Mouse (Mus musculus) monocyte, adult 5-6 weeks (primary cell): Measurements from ENCODE around the gene Tas2r106. TPM values are rescaled to one million over a fixed set of nuclear protein-coding genes. Genes with fewer than 3 reads are reported as not detected.

ENCODE experiments used
- ATAC-seq: fragments of 153-309, 156-312 bp; replicated peaks from 2 replicates; pipeline ENCODE4 v1.8.0; 2017; ENCODE audit warnings: mild to moderate bottlenecking; ENCODE audit not compliant: low TSS enrichment, insufficient number of reproducible peaks, severe bottlenecking, poor library complexity, low FRiP score
- total RNA-seq: library from RNA; stranded (forward); fragments of 200-1000, 200-491, 200-594 nt; gene quantifications from 3 replicates; pipeline ENCODE4 v1.2.3, GENCODE M21; 2017

Tas2r106 gene
- total RNA-seq, result not detected in 3 replicates

- ATAC-seq, result no peak
These were observed at the start of gene Tas2r106 for GRCm38 (mm10) chr6:131678786-131679185. Gene Tas2r106 (minus strand): TSS chr6:131678886.

DNA sequence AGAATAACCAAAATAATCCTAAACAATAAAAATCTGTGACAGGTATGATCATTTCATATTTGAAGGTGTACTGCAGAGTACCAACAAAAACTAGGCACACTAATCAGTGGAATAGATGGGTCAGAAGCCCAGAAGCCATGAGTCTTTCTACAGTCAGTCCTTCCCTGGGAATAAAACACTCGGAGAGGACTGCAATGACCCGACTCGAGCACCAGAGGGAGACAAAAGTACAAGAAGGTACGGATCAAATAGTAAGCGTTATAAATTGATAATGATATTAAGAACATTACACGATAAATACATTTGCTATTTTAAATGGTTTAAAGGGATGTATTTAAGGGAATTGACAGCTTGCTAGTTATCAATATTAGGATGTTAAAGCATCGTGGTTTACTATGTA is 34.1 kb upstream of the Tas2r106 start:
- ATAC-seq, result no peak

DNA sequence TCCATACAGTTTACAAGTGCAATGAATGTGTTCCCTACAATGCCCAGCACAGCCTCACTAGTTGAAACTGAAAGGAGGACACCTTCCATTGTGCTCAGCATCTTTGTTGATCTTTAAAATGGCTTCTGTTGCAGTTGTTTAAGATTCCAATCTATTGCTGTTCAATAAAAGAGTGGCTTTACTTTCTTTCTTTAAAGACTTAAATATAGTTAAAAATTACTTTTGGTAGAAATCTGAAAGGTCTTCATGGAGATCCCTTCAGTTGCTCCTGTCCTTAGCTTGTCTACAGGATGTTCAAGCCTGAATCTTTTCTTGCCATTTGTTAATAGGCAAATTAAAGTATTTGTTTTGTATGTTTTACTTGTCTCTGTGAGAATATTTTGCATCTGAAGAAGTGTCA is 11.3 kb upstream of the Tas2r106 start, which contains the start of gene Tas2r114:
TSS of gene Tas2r114 (minus strand) at position 101 of the 400 bp plus-strand sequence.
- no peak for ATAC-seq

GRCm38 (mm10) chr6:131687395-131687794 is 8.7 kb upstream of the Tas2r106 start, which contains the start of gene Tas2r105:
Gene Tas2r105 (minus strand): TSS chr6:131687495.
- ATAC-seq, result no peak

DNA sequence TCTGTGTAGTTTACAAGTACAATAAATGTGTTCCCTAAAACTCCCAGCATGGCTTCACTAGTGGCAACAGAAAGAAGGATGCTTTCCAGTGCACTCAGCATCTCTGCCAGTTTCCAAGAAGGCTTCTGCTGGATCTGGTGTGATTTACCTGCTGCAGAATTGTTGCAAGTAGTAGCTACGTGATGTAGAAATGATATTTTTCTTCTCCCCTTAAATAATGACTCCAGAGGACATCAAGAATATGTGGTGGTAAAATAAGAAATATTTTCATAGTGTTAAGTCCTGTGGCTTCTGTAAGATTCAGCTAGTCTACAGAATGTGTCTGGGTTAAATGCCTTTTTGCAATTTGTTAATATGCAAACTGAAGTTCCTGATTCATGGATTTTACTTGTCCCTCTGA is 7.0 kb upstream of the Tas2r106 start, which contains the start of gene Tas2r104:
TSS of gene Tas2r104 (minus strand) at position 101 of the 400 bp plus-strand sequence.
- no peak for ATAC-seq

GRCm38 (mm10) chr6:131660049-131660448 is 18.6 kb downstream of the Tas2r106 start, which contains the start of gene Tas2r107:
Gene Tas2r107 (minus strand): TSS chr6:131660149.
- ATAC-seq, result no peak

DNA sequence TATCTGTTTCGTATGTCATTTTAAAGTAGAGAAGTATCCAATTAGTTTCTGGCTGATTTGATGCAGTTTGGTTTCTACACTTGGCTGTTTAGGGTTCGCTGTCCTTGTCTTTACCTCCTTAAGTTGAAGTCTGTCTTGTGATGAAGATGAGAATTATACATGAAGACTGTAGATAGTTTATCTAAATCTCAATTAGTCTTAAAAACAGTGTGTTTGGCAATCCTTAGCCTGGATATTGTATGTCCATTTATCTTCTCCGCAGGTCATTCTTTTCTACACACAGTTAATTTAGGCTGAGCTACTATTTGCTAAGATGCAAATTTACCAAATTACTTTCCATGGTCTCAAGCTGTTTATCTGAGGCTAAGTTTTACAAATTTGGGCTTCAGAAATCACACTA is 47.9 kb downstream of the Tas2r106 start, which contains the start of gene Tas2r130:
TSS of gene Tas2r130 (minus strand) at position 101 of the 400 bp plus-strand sequence.
- no peak for ATAC-seq

Other genes starting within 250 kb of the Tas2r106 start
- not detected in 3 replicates for gene 5430401F13Rik, start 192.5 kb downstream of the Tas2r106 start, total RNA-seq
- not detected in 3 replicates for gene Gm6619, start 192.5 kb downstream of the Tas2r106 start, total RNA-seq
- gene Tas2r130, start 48.0 kb downstream of the Tas2r106 start, total RNA-seq, result not detected in 3 replicates
- not detected in 3 replicates for gene Tas2r107, start 18.7 kb downstream of the Tas2r106 start, total RNA-seq
- gene Tas2r104, start 6.9 kb upstream of the Tas2r106 start, total RNA-seq, result not detected in 3 replicates
- gene Tas2r105, start 8.6 kb upstream of the Tas2r106 start, total RNA-seq, result not detected in 3 replicates
- not detected in 3 replicates for gene Tas2r114, start 11.2 kb upstream of the Tas2r106 start, total RNA-seq